Mouse (Mus musculus): ENCODE results near the gene Cbx7. TPM values are rescaled to one million over a fixed set of nuclear protein-coding genes. Genes with fewer than 3 reads are reported as not detected.
"Not testable (repeated sequence)": the region's sequence is repeated elsewhere in the genome, so short reads cannot be mapped to it uniquely, and the experiment has no call there.

Cbx7 gene
- polyA plus RNA-seq, 1 experiment from 2014 or later = 1.5 TPM

- Histone ChIP-seq H3K9ac (ENCODE audit: low read length) (no peak overlapping the region), H3K27me3 (ENCODE audit: control insufficient read depth, insufficient read depth, low read length) (no peaks in the 10 kb centered on the region), H3K36me3 (ENCODE audit: control insufficient read depth, insufficient read depth, low read length) (no peaks in the 10 kb centered on the region), H3K27ac (replicated peaks in 1 of 2; ENCODE audit: control insufficient read depth in 1 of 2, insufficient read depth in 1 of 2, low read depth in 2 of 2, low read length in 2 of 2) (no peak overlapping the region), H3K4me3 (ENCODE audit: control insufficient read depth in 1 of 2, insufficient read depth in 1 of 2, low read depth in 1 of 2, low read length in 2 of 2) (no peak overlapping the region), H3K4me1 (ENCODE audit: control insufficient read depth in 2 of 2, insufficient read depth in 2 of 2, low read length in 2 of 2) (no peaks in the 10 kb centered on the region), H3K9me3 (ENCODE audit: control insufficient read depth, low read length) (no peaks in the 10 kb centered on the region; the same call in 1 of the 2 replicates), H3K4me2 (ENCODE audit: low read length) (no peak overlapping the region)
- no peak for ATAC-seq (ENCODE audit: insufficient number of reproducible peaks, insufficient read depth, low FRiP score, low read depth)
- WGBS = 81% methylated on average over 16 of the region's 16 CpGs
Observed at GRCm38 (mm10) chr15:79918485-79918884, 52.4 kb downstream of the Cbx7 start.

DNA sequence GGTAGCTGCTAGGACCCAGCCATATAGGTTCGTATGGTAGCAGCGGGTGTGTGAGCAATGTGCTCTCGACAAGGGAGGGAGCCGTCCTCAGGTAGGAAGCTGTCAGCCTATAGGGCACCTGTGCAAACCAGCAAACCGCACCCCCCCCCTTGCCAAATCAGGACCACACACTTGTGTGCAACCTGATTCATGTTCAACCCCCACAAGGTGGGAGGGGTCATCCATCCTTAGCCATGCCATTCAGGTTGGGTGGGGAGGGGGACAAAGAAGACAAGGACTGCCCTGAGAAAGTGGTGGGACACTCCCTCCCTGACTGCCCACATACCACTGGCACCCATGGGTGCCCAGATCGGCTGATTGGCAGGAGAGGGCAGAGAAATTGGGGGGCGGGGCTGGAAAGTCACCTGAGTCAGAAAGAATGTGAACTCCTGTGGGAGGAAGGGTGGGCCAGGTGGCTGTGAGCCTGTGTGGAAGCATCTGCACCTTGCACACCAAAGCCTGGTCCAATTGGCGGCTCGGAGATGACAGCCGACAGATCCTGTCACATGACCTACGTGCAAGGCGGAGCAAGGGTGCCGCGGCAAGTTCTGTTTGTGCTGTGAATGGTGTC, 53.7 kb downstream of the Cbx7 start:
- H3K27me3 ChIP-seq (ENCODE audit: control insufficient read depth, insufficient read depth, low read length) = no peaks in the 10 kb centered on the region
- H3K9me3 ChIP-seq (ENCODE audit: control insufficient read depth, low read length) = no peaks in the 10 kb centered on the region; the same call in 1 of the 2 replicates
- no peak for ATAC-seq (ENCODE audit: insufficient number of reproducible peaks, insufficient read depth, low FRiP score, low read depth)
- H3K4me1 ChIP-seq (ENCODE audit: control insufficient read depth in 2 of 2, insufficient read depth in 2 of 2, low read length in 2 of 2) = no peaks in the 10 kb centered on the region
- H3K4me2 ChIP-seq (ENCODE audit: low read length) = no peak overlapping the region
- H3K36me3 ChIP-seq (ENCODE audit: control insufficient read depth, insufficient read depth, low read length) = no peaks in the 10 kb centered on the region
- no peak overlapping the region for H3K27ac ChIP-seq (replicated peaks in 1 of 2; ENCODE audit: control insufficient read depth in 1 of 2, insufficient read depth in 1 of 2, low read depth in 2 of 2, low read length in 2 of 2)
- H3K9ac ChIP-seq (ENCODE audit: low read length) = no peak overlapping the region
- H3K4me3 ChIP-seq (ENCODE audit: control insufficient read depth in 1 of 2, insufficient read depth in 1 of 2, low read depth in 1 of 2, low read length in 2 of 2) = no peak overlapping the region
- WGBS = 90% methylated on average over 14 of the region's 14 CpGs

DNA sequence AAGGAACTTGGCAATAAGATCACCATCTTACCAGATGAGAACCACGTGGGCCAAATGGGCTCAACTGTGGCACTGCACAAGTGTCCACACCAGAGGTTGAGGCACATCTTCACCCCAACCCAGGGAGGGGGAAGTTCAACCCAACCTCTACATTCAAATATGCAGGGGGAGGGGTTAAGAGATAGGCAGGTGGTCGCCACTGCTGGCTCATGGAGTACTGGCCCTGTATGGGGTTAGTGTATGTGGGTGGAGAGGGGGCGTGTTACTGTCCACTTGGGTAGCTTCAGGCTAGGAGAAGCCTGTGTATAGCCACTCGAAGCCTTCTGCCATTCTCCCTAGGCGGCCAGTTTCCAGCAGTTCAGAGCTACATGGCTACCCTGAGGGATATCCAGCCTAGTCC, 54.8 kb downstream of the Cbx7 start:
- 65% methylated on average over 5 of the region's 5 CpGs for WGBS
- H3K36me3 ChIP-seq (ENCODE audit: control insufficient read depth, insufficient read depth, low read length) = no peaks in the 10 kb centered on the region
- H3K4me2 ChIP-seq (ENCODE audit: low read length) = no peak overlapping the region
- H3K4me3 ChIP-seq (ENCODE audit: control insufficient read depth in 1 of 2, insufficient read depth in 1 of 2, low read depth in 1 of 2, low read length in 2 of 2) = no peak overlapping the region
- no peak overlapping the region for H3K27ac ChIP-seq (replicated peaks in 1 of 2; ENCODE audit: control insufficient read depth in 1 of 2, insufficient read depth in 1 of 2, low read depth in 2 of 2, low read length in 2 of 2)
- H3K9ac ChIP-seq (ENCODE audit: low read length) = no peak overlapping the region
- no peaks in the 10 kb centered on the region for H3K4me1 ChIP-seq (ENCODE audit: control insufficient read depth in 2 of 2, insufficient read depth in 2 of 2, low read length in 2 of 2)
- H3K27me3 ChIP-seq (ENCODE audit: control insufficient read depth, insufficient read depth, low read length) = no peaks in the 10 kb centered on the region
- no peaks in the 10 kb centered on the region for H3K9me3 ChIP-seq (ENCODE audit: control insufficient read depth, low read length)
- no peak for ATAC-seq (ENCODE audit: insufficient number of reproducible peaks, insufficient read depth, low FRiP score, low read depth)

GRCm38 (mm10) chr15:79914357-79914756, 56.6 kb downstream of the Cbx7 start:
- Histone ChIP-seq H3K9ac (ENCODE audit: low read length) (no peak overlapping the region), H3K4me2 (ENCODE audit: low read length) (no peak overlapping the region), H3K27me3 (ENCODE audit: control insufficient read depth, insufficient read depth, low read length) (no peaks in the 10 kb centered on the region), H3K36me3 (ENCODE audit: control insufficient read depth, insufficient read depth, low read length) (no peaks in the 10 kb centered on the region), H3K4me1 (ENCODE audit: control insufficient read depth in 2 of 2, insufficient read depth in 2 of 2, low read length in 2 of 2) (no peaks in the 10 kb centered on the region), H3K9me3 (ENCODE audit: control insufficient read depth, low read length) (no peaks in the 10 kb centered on the region), H3K4me3 (ENCODE audit: control insufficient read depth in 1 of 2, insufficient read depth in 1 of 2, low read depth in 1 of 2, low read length in 2 of 2) (no peak overlapping the region), H3K27ac (replicated peaks in 1 of 2; ENCODE audit: control insufficient read depth in 1 of 2, insufficient read depth in 1 of 2, low read depth in 2 of 2, low read length in 2 of 2) (no peak overlapping the region)
- ATAC-seq (ENCODE audit: insufficient number of reproducible peaks, insufficient read depth, low FRiP score, low read depth) = no peak
- 83% methylated on average over 3 of the region's 3 CpGs for WGBS

GRCm38 (mm10) chr15:79913761-79914346, 57.1 kb downstream of the Cbx7 start:
- 76% methylated on average over 6 of the region's 6 CpGs for WGBS
- H3K4me1 ChIP-seq (ENCODE audit: control insufficient read depth in 2 of 2, insufficient read depth in 2 of 2, low read length in 2 of 2) = no peaks in the 10 kb centered on the region
- H3K27ac ChIP-seq (replicated peaks in 1 of 2; ENCODE audit: control insufficient read depth in 1 of 2, insufficient read depth in 1 of 2, low read depth in 2 of 2, low read length in 2 of 2) = no peak overlapping the region
- H3K4me2 ChIP-seq (ENCODE audit: low read length) = no peak overlapping the region
- H3K36me3 ChIP-seq (ENCODE audit: control insufficient read depth, insufficient read depth, low read length) = no peaks in the 10 kb centered on the region
- no peaks in the 10 kb centered on the region for H3K27me3 ChIP-seq (ENCODE audit: control insufficient read depth, insufficient read depth, low read length)
- no peak overlapping the region for H3K9ac ChIP-seq (ENCODE audit: low read length)
- no peaks in the 10 kb centered on the region for H3K9me3 ChIP-seq (ENCODE audit: control insufficient read depth, low read length)
- no peak for ATAC-seq (ENCODE audit: insufficient number of reproducible peaks, insufficient read depth, low FRiP score, low read depth)
- no peak overlapping the region for H3K4me3 ChIP-seq (ENCODE audit: control insufficient read depth in 1 of 2, insufficient read depth in 1 of 2, low read depth in 1 of 2, low read length in 2 of 2)

- Histone ChIP-seq H3K9ac (ENCODE audit: low read length) (no peak overlapping the region), H3K27me3 (ENCODE audit: control insufficient read depth, insufficient read depth, low read length) (no peaks in the 10 kb centered on the region), H3K4me2 (ENCODE audit: low read length) (no peak overlapping the region), H3K27ac (replicated peaks in 1 of 2; ENCODE audit: control insufficient read depth in 1 of 2, insufficient read depth in 1 of 2, low read depth in 2 of 2, low read length in 2 of 2) (no peak overlapping the region), H3K4me1 (ENCODE audit: control insufficient read depth in 2 of 2, insufficient read depth in 2 of 2, low read length in 2 of 2) (no peaks in the 10 kb centered on the region), H3K4me3 (ENCODE audit: control insufficient read depth in 1 of 2, insufficient read depth in 1 of 2, low read depth in 1 of 2, low read length in 2 of 2) (no peak overlapping the region), H3K36me3 (ENCODE audit: control insufficient read depth, insufficient read depth, low read length) (peaks cover 6% of the 10 kb centered on the region), H3K9me3 (ENCODE audit: control insufficient read depth, low read length) (no peaks in the 10 kb centered on the region)
- ATAC-seq (ENCODE audit: insufficient number of reproducible peaks, insufficient read depth, low FRiP score, low read depth) = no peak
- WGBS = 85% methylated on average over 8 of the region's 8 CpGs
Observed at GRCm38 (mm10) chr15:79911339-79911738, 59.6 kb downstream of the Cbx7 start.

- H3K4me1 ChIP-seq (ENCODE audit: control insufficient read depth in 2 of 2, insufficient read depth in 2 of 2, low read length in 2 of 2); H3K4me2 ChIP-seq (ENCODE audit: low read length); H3K36me3 ChIP-seq (ENCODE audit: control insufficient read depth, insufficient read depth, low read length); H3K27ac ChIP-seq (replicated peaks in 1 of 2; ENCODE audit: control insufficient read depth in 1 of 2, insufficient read depth in 1 of 2, low read depth in 2 of 2, low read length in 2 of 2); H3K9me3 ChIP-seq (ENCODE audit: control insufficient read depth, low read length); H3K9ac ChIP-seq (ENCODE audit: low read length); H3K4me3 ChIP-seq (ENCODE audit: control insufficient read depth in 1 of 2, insufficient read depth in 1 of 2, low read depth in 1 of 2, low read length in 2 of 2); H3K27me3 ChIP-seq (ENCODE audit: control insufficient read depth, insufficient read depth, low read length); ATAC-seq (ENCODE audit: insufficient number of reproducible peaks, insufficient read depth, low FRiP score, low read depth): not testable (repeated sequence)
- WGBS = 70% methylated on average over 1 of the region's 1 CpGs
Observed at GRCm38 (mm10) chr15:79910812-79911211, 60.1 kb downstream of the Cbx7 start.

- H3K27ac ChIP-seq (replicated peaks in 1 of 2; ENCODE audit: control insufficient read depth in 1 of 2, insufficient read depth in 1 of 2, low read depth in 2 of 2, low read length in 2 of 2); H3K9me3 ChIP-seq (ENCODE audit: control insufficient read depth, low read length); ATAC-seq (ENCODE audit: insufficient number of reproducible peaks, insufficient read depth, low FRiP score, low read depth); H3K36me3 ChIP-seq (ENCODE audit: control insufficient read depth, insufficient read depth, low read length); H3K27me3 ChIP-seq (ENCODE audit: control insufficient read depth, insufficient read depth, low read length); H3K4me1 ChIP-seq (ENCODE audit: control insufficient read depth in 2 of 2, insufficient read depth in 2 of 2, low read length in 2 of 2); H3K9ac ChIP-seq (ENCODE audit: low read length); H3K4me2 ChIP-seq (ENCODE audit: low read length); H3K4me3 ChIP-seq (ENCODE audit: control insufficient read depth in 1 of 2, insufficient read depth in 1 of 2, low read depth in 1 of 2, low read length in 2 of 2): not testable (repeated sequence)
- WGBS = 86% methylated on average over 3 of the region's 3 CpGs
Observed at GRCm38 (mm10) chr15:79909006-79909405, 61.9 kb downstream of the Cbx7 start.

All from heart, embryonic 14.5 days (tissue).